10 mouse cellular contexts compared by ENCODE assay signal in genomic region chr8:21095950-21096349, GRCm38 (mm10). TPM values are rescaled to one million over a fixed set of nuclear protein-coding genes. Genes with fewer than 3 reads are reported as not detected.
DNase-seq lines count a peak whose midpoint lies in the region; TF ChIP-seq lines count a peak whose summit lies in the region.
"Not testable (repeated sequence)": the region's sequence is repeated elsewhere in the genome, so short reads cannot be mapped to it uniquely, and the experiment has no call there.
"Had no signal": no experiment of that assay in that cellular context is flagged by ENCODE, and none has a peak within 500 bp of the region (broad histone marks: within the 10 kb centered on the region; RNA-seq: fewer than 3 reads in every experiment).

Gene Gm14851 (minus strand): TSS chr8:21096050.

- H3K36me3 ChIP-seq in small intestine, adult 2 months (ENCODE audit: control insufficient read depth, insufficient read depth, low read length): not testable (repeated sequence)

- TF ChIP-seq CTCF in small intestine, adult 2 months (IDR thresholded peaks at IDR 0.05; ENCODE audit: extremely low read depth, insufficient read length, insufficient replicate concordance, low read depth, low read length): not testable (repeated sequence)

- not testable (repeated sequence) for H3K4me3 ChIP-seq in small intestine, adult 2 months (ENCODE audit: low read depth, low read length)

- WGBS in large intestine, adult 2 months: 88% methylated on average over 1 of the region's 2 CpGs
- 71% methylated on average over 1 of the region's 2 CpGs for WGBS in small intestine, adult 2 months

- H3K27ac ChIP-seq in small intestine, adult 2 months (ENCODE audit: insufficient read depth, low read depth, low read length): not testable (repeated sequence)

- H3K27me3 ChIP-seq in small intestine, adult 2 months (ENCODE audit: control insufficient read depth, insufficient read depth, low read length): not testable (repeated sequence)

- DNase-seq in large intestine, adult 2 months (ENCODE audit: low read depth, low spot score): not testable (repeated sequence)

- not testable (repeated sequence) for H3K4me1 ChIP-seq in small intestine, adult 2 months (ENCODE audit: control insufficient read depth, insufficient read depth, insufficient read length, low read length)

- TF ChIP-seq POLR2A in small intestine, adult 2 months (IDR thresholded peaks at IDR 0.05; ENCODE audit: low read depth, low read length): not testable (repeated sequence)

RNA-seq across cellular contexts. Expression of gene Gm14851, which starts in this region (rescaled TPM):
- polyA plus RNA-seq in large intestine, adult 2 months (2012; rRNA removed): 11.0 and 2,603 TPM in 2 replicates
- polyA plus RNA-seq in small intestine, adult 2 months (2012; rRNA removed): 180 and 1,620 TPM in 2 replicates
- polyA plus RNA-seq: activated CD4-positive, CD25-positive, alpha-beta regulatory T cell, adult 4 months; adrenal gland, adult 2 months; brain, embryonic 14.5 days; C2C12; CD4-positive, CD25-positive, alpha-beta regulatory T cell, adult 4 months; cerebellum, adult 2 months; G1E; Patski had no signal
